Mouse (Mus musculus): Measurements from ENCODE around the gene Myo19.

- TF ChIP-seq POLR2A (IDR thresholded peaks at IDR 0.05; ENCODE audit: low read depth, low read length), result no peak
- TF ChIP-seq CTCF (conservative IDR thresholded peaks at IDR 0.05; ENCODE audit: insufficient read depth, insufficient read length, low read depth, low read length), result no peak
Observed at GRCm38 (mm10) chr11:84885238-84885637, 5.3 kb downstream of the Myo19 start.
